Mouse (Mus musculus) intestine, postnatal 0 days (tissue): ENCODE data around the gene Sntb2. TPM values are rescaled to one million over a fixed set of nuclear protein-coding genes. Genes with fewer than 3 reads are reported as not detected.

Experiments
- ATAC-seq: fragments of 200-750 bp; cut with Nextera tagmentation; 2 replicates; pipeline ENCODE4 v1.8.0; 2017; ENCODE audit warnings: mild to moderate bottlenecking, moderate TSS enrichment, moderate library complexity
- H3K27ac ChIP-seq: fragments of 300-500 bp; sonication (generic); 2 replicates; pipeline ENCODE4 v1.5.1; 2014; ENCODE audit warnings: mild to moderate bottlenecking, low read depth, low read length, moderate library complexity
- H3K27me3 ChIP-seq: fragments of 300-500 bp; sonication (generic); replicated peaks from 2 replicates; pipeline ENCODE4 v1.6.1; 2014; ENCODE audit warnings: low read length, mixed read lengths; ENCODE audit not compliant: control insufficient read depth, insufficient read depth
- H3K36me3 ChIP-seq: fragments of 300-500 bp; sonication (generic); 2 replicates; pipeline ENCODE4 v1.6.1; 2014; ENCODE audit warnings: mild to moderate bottlenecking, moderate library complexity; ENCODE audit not compliant: control insufficient read depth, insufficient read depth
- H3K4me1 ChIP-seq: fragments of 300-500 bp; sonication (generic); replicated peaks from 2 replicates; pipeline ENCODE4 v1.6.1; 2014; ENCODE audit warnings: antibody characterized with exemption, low read length, mixed read lengths; ENCODE audit not compliant: control insufficient read depth, insufficient read depth
- H3K4me2 ChIP-seq: fragments of 300-500 bp; sonication (generic); replicated peaks from 2 replicates; pipeline ENCODE4 v1.6.1; 2014; ENCODE audit warnings: low read depth, mild to moderate bottlenecking, moderate library complexity
- H3K4me3 ChIP-seq: fragments of 300-500 bp; sonication (generic); 2 replicates; pipeline ENCODE4 v1.5.1; 2014; ENCODE audit warnings: low read depth, low read length
- H3K9ac ChIP-seq: fragments of 300-500 bp; sonication (generic); 2 replicates; pipeline ENCODE4 v1.6.1; 2014; ENCODE audit warnings: mild to moderate bottlenecking, low read depth, low read length
- H3K9me3 ChIP-seq: fragments of 300-500 bp; sonication (generic); 2 replicates; pipeline ENCODE4 v1.6.1; 2016; ENCODE audit warnings: mixed run types; ENCODE audit not compliant: control insufficient read depth
- CTCF ChIP-seq: sonication (generic); IDR thresholded peaks from 2 replicates; pipeline ENCODE4 v1.5.1; 2016; ENCODE audit warnings: low read depth, mild to moderate bottlenecking, control low read depth, antibody characterized with exemption, moderate library complexity
- WGBS: fragments of 180-500 bp; shearing (Covaris S2); extraction: QIAGEN DNeasy Blood & Tissue Kit; methylation state at CpG from one replicate; pipeline ENCODE4 v1.1.7; 2014; 5-methylcytosine and 5-hydroxymethylcytosine counted together
- polyA plus RNA-seq: library from polyadenylated mRNA; unstranded; fragments of >200 nt; fragmentation: Nextera tagmentation; extraction: Ambion mirVana; gene quantifications from 2 replicates; pipeline ENCODE4 v1.2.1, GENCODE M21; 2015

Gene Sntb2
- polyA plus RNA-seq, 1 experiment from 2014 or later = 8.3 TPM

DNA sequence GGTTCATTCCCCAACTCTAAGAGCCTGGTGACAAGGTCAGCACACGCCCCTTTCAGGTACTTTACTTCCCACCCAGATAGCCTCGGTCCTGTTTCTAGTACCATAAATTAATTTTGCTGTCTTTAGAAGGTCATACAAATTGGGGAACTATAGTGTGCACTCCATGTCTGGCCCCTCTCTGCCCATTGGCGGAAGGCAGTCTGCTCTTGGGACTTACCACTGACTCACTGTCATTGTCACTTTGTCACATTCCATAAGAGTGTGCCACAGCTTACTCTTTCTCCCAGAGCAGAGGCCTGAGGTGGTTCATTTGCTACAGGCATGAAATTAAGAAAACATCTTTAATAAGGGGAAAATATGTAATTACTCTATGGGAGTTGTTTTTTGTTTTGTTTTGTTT is 22.7 kb downstream of the Sntb2 start:
- Histone ChIP-seq H3K9me3 (no peaks in the 10 kb centered on the region), H3K27ac (no peak overlapping the region), H3K9ac (no peak overlapping the region), H3K4me1 (0 out of 2 replicates have a peak, but pooled peaks cover 4% of the 10 kb centered on the region), H3K4me2 (no peak overlapping the region), H3K36me3 (no peaks in the 10 kb centered on the region), H3K4me3 (no peak overlapping the region), H3K27me3 (no peaks in the 10 kb centered on the region)
- no peak for TF ChIP-seq CTCF
- 65% methylated on average over 3 of the region's 3 CpGs for WGBS
- no peak for ATAC-seq

DNA sequence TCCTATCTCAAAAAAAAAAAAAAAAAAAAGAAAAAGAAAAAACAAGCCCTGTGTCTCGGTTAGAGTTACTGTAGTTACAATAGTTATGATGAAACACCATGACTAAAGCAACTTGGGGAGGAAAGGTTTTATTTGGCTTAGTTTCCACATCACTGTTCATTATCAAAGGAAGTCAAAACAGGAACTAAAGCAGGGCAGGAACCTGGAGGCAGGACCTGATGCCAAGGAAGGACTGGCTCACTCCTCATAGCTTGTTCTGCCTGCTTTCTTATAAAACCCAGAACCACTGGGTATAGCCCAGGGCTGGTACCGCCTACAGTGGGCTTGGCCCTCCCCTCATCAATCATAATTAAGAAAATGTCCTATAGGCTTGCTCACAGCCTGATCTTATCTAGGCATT is 24.1 kb downstream of the Sntb2 start:
- TF ChIP-seq CTCF = no peak
- H3K9ac ChIP-seq = no peak overlapping the region
- H3K9me3 ChIP-seq = no peaks in the 10 kb centered on the region
- no peak overlapping the region for H3K4me2 ChIP-seq
- no peaks in the 10 kb centered on the region for H3K27me3 ChIP-seq
- 71% methylated on average over 2 of the region's 2 CpGs for WGBS
- H3K4me3 ChIP-seq = no peak overlapping the region
- no peak for ATAC-seq
- no peak overlapping the region for H3K27ac ChIP-seq
- H3K4me1 ChIP-seq = 0 out of 2 replicates have a peak, but pooled peaks cover 7% of the 10 kb centered on the region
- H3K36me3 ChIP-seq = no peaks in the 10 kb centered on the region

DNA sequence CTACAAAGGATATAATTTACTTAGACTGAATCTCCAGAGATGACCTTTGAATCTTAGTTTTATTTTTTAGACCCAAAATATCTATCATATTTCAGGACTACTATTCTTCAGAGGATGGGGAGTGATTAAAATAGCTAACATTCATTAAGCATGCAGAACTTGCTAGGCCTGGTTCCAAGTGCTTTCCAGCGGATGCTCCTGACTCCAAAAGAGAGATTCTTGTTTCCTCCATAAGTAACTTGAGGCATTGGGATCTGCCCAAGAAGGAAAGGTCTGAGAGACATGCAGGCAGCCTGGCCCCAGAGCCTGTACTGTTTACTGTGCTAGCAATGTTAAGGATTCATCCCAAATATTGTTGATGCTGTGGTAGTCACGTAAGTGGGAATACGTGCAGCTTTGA is 26.8 kb downstream of the Sntb2 start:
- H3K4me3 ChIP-seq = no peak overlapping the region
- TF ChIP-seq CTCF = no peak
- H3K9ac ChIP-seq = no peak overlapping the region
- no peaks in the 10 kb centered on the region for H3K27me3 ChIP-seq
- H3K9me3 ChIP-seq = no peaks in the 10 kb centered on the region
- 50% methylated on average over 3 of the region's 3 CpGs for WGBS
- H3K4me1 ChIP-seq = 0 out of 2 replicates have a peak, but pooled peaks cover 7% of the 10 kb centered on the region
- no peak overlapping the region for H3K4me2 ChIP-seq
- no peak overlapping the region for H3K27ac ChIP-seq
- no peak for ATAC-seq
- H3K36me3 ChIP-seq = no peaks in the 10 kb centered on the region

DNA sequence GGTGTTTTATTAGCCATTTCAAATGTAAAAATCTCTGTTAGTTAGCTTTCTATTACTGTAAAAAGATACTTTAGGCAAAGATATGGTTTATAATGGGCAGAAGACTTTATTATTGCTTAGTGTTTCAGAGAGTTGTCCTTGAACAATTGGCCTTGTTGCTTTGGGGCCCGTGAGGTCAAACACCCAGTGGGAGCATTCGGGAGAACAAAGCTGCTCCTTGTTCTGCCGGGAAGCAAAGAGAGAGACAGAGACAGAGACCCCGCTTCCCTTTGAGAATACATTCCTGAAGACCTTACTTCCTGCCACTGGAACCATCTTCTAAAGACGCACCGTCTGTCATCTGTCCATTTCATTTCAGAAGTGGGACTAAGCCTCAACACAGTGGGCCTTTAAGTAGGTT is 27.8 kb downstream of the Sntb2 start:
- Histone ChIP-seq H3K9ac (no peak overlapping the region), H3K9me3 (no peaks in the 10 kb centered on the region), H3K27me3 (no peaks in the 10 kb centered on the region), H3K27ac (no peak overlapping the region), H3K4me2 (no peak overlapping the region), H3K36me3 (no peaks in the 10 kb centered on the region), H3K4me3 (no peak overlapping the region), H3K4me1 (0 out of 2 replicates have a peak, but pooled peaks cover 7% of the 10 kb centered on the region)
- TF ChIP-seq CTCF = no peak
- no peak for ATAC-seq
- 60% methylated on average over 6 of the region's 6 CpGs for WGBS

DNA sequence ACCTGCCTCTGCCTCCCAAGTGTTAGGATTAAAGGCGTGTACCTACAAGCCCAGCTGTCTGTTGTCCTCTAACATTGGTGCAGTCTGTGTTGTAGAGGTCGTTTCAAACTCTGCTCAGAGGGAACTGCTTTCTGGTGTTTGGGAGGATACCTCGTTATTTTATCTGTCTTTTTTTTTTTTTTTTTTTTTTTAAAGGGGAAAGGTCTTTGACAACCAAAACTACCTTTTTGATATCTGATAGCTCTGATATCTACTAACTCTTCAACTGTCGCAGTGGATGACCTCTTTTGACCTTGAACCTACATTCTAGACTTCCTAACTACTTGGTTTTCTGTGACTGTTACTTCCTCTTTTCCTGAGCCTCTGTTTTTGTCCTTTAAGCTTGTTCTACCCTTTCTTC is 29.0 kb downstream of the Sntb2 start:
- Histone ChIP-seq H3K9me3 (no peaks in the 10 kb centered on the region), H3K4me1 (0 out of 2 replicates have a peak, but pooled peaks cover 7% of the 10 kb centered on the region), H3K4me2 (no peak overlapping the region), H3K36me3 (no peaks in the 10 kb centered on the region), H3K4me3 (no peak overlapping the region), H3K27ac (no peak overlapping the region), H3K27me3 (no peaks in the 10 kb centered on the region), H3K9ac (no peak overlapping the region)
- no peak for TF ChIP-seq CTCF
- 61% methylated on average over 4 of the region's 4 CpGs for WGBS
- no peak for ATAC-seq

DNA sequence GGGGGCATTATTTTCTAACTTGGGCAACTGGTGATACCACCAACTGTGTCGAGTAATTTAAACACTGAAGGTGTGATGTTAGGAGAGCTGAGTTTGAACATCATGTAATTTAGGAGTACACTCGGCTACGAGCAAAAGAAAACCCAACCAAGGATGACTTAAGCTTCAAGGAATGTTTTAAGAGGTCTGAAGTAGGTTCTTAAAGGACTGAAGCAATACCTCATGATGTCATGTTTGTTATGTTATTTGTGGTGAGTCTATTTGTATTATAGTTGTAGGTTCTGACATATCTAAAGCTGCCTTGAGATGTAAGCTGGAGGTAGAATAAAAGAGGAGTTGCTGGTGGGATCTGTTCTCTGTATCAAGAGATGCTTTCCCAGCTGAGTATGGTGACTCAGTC is 34.4 kb downstream of the Sntb2 start:
- ATAC-seq = no peak
- no peaks in the 10 kb centered on the region for H3K27me3 ChIP-seq
- no peaks in the 10 kb centered on the region for H3K36me3 ChIP-seq
- no peaks in the 10 kb centered on the region for H3K4me1 ChIP-seq
- 61% methylated on average over 3 of the region's 3 CpGs for WGBS
- H3K27ac ChIP-seq = no peak overlapping the region
- no peak overlapping the region for H3K4me2 ChIP-seq
- H3K9me3 ChIP-seq = no peaks in the 10 kb centered on the region
- H3K4me3 ChIP-seq = no peak overlapping the region
- H3K9ac ChIP-seq = no peak overlapping the region
- no peak for TF ChIP-seq CTCF

DNA sequence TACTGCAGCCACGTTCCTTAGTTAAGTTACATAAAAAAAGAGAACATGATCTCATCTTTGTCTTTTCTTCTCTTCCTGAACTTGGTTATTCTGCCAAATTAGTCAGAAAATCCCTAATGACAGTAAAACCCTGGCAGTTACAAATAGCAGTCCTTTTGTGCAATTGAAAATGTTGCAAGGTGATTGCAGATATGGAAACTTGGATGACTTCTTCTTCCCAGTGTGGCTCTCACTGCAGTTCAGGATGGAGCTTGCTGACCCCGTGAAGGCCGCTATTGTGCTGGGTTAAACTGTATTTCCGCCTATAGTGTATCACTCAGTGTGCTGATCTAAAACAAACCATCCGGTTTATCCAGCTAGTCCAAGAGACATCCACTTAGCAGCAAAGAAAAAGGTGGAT is 36.4 kb downstream of the Sntb2 start:
- H3K4me3 ChIP-seq = no peak overlapping the region
- no peaks in the 10 kb centered on the region for H3K9me3 ChIP-seq
- no peak overlapping the region for H3K27ac ChIP-seq
- no peak for ATAC-seq
- H3K9ac ChIP-seq = no peak overlapping the region
- no peaks in the 10 kb centered on the region for H3K27me3 ChIP-seq
- H3K4me1 ChIP-seq = no peaks in the 10 kb centered on the region; the same call in 1 of the 2 replicates
- no peak for TF ChIP-seq CTCF
- WGBS = 74% methylated on average over 5 of the region's 5 CpGs
- no peak overlapping the region for H3K4me2 ChIP-seq
- no peaks in the 10 kb centered on the region for H3K36me3 ChIP-seq
